Mouse (Mus musculus) thymus, adult 2 months (tissue): ENCODE measurements at regions not wholly inside any gene's neighbourhood (a gene's known extent, or its start where the extent isn't known, plus 50 kb on each side); places are given as distances from the start of the nearest gene placed in this dataset.

ENCODE experiments used
- CTCF ChIP-seq: fragments of 200-500 bp; IDR thresholded peaks from 2 replicates; pipeline ENCODE4 v1.5.1; 2012; ENCODE audit warnings: mild to moderate bottlenecking, control low read depth, low read length, moderate library complexity, borderline replicate concordance; ENCODE audit not compliant: control insufficient read depth, poor library complexity, insufficient read depth; ENCODE audit errors: extremely low read depth
- POLR2A ChIP-seq: fragments of 200-500 bp; IDR thresholded peaks from 2 replicates; pipeline ENCODE4 v1.6.1; 2012; ENCODE audit warnings: mild to moderate bottlenecking, low read length, control low read depth, moderate library complexity; ENCODE audit not compliant: control insufficient read depth, poor library complexity, insufficient read depth; ENCODE audit errors: extremely low read depth

DNA sequence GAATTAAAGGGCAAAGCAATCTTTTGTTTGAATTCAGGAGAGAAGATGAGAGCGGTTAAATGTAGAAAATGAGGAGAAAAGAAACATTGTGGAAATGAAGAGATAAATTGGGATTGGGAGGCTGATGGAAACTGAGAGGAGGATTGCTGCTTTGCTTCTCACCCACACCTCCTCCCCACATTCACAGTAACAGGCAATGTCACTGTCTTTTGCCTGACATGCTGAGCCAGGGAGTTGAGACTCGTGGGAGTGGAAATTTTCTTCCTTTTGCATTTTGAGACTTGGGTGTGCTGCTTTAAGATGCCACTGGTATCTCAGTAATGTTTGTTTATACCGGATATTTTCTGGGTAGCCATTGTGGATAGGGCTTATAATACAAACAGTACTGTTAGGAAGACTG, 133.3 kb downstream of the Ogfrl1 start:
- TF ChIP-seq CTCF, result no peak
- TF ChIP-seq POLR2A, result no peak
